Mouse (Mus musculus) spleen, adult 2 months (tissue): ENCODE measurements around the gene Hand2. TPM values are rescaled to one million over a fixed set of nuclear protein-coding genes. Genes with fewer than 3 reads are reported as not detected.

Source experiments
- DNase-seq, 2 experiments: peaks; one replicate each; pipeline versions ENCODE4 v3.0.0 to v3.0.0-alpha.2; 2012 to 2021; ENCODE audit warnings: low spot score in 2 of 2, low read depth in 1 of 2
- H3K27ac ChIP-seq: fragments of 200-500 bp; 2 replicates; pipeline ENCODE4 v1.5.1; 2012; ENCODE audit warnings: low read length, inconsistent platforms; ENCODE audit not compliant: insufficient read depth
- H3K27me3 ChIP-seq: fragments of 200-500 bp; 2 replicates; pipeline ENCODE4 v1.6.1; 2012; ENCODE audit warnings: mild to moderate bottlenecking, moderate library complexity, low read length, inconsistent platforms; ENCODE audit not compliant: control insufficient read depth, insufficient read depth
- H3K36me3 ChIP-seq: fragments of 200-500 bp; 2 replicates; pipeline ENCODE4 v1.6.1; 2012; ENCODE audit warnings: mild to moderate bottlenecking, low read length, inconsistent platforms; ENCODE audit not compliant: control insufficient read depth, insufficient read depth
- H3K4me1 ChIP-seq: fragments of 200-500 bp; 2 replicates; pipeline ENCODE4 v1.6.1; 2011; ENCODE audit warnings: inconsistent platforms; ENCODE audit not compliant: control insufficient read depth, insufficient read depth, insufficient read length
- H3K4me3 ChIP-seq: fragments of 200-500 bp; 2 replicates; pipeline ENCODE4 v1.5.1; 2011; ENCODE audit warnings: mild to moderate bottlenecking, inconsistent platforms; ENCODE audit not compliant: insufficient read depth, insufficient read length; ENCODE audit errors: extremely low read depth
- CTCF ChIP-seq: fragments of 200-500 bp; IDR thresholded peaks from 2 replicates; pipeline ENCODE4 v1.5.1; 2011; ENCODE audit warnings: mild to moderate bottlenecking, inconsistent platforms; ENCODE audit not compliant: insufficient read depth, insufficient read length, insufficient replicate concordance; ENCODE audit errors: extremely low read depth
- POLR2A ChIP-seq: fragments of 200-500 bp; IDR thresholded peaks from 2 replicates; pipeline ENCODE4 v1.6.1; 2011; ENCODE audit warnings: low read depth, low read length, inconsistent platforms
- WGBS: fragments of 180-500 bp; shearing (Covaris S2); methylation state at CpG from one replicate; pipeline ENCODE4 v1.1.7; 2018; 5-methylcytosine and 5-hydroxymethylcytosine counted together
- polyA plus RNA-seq: library from polyadenylated mRNA; depleted of rRNA; stranded (reverse); fragments of >200 nt; gene quantifications from 2 replicates; pipeline ENCODE4 v1.2.3, GENCODE M21; 2012; rRNA removed

Hand2 gene
- polyA plus RNA-seq, 1 experiment: 0.79 TPM

DNA sequence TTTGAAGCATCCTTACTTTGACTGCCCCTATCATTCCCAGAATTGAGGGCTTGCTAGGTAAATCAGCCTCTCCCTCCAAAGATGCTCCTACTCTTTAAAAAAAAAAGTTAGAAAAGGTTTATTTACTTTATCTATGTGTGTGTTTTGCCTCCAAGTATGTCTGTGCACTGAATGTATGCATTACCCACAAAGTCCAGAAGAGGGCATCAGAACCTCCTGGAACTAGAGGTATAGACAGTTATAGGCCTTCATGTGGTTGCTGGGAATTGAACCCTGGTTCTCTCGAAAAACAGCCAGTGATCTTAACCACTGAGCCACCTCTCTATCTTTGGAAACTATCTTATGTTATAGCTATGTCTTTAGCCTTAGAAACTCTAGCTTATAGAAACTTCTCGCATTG, 53.3 kb downstream of the Hand2 start:
- Histone ChIP-seq H3K27me3 (no peaks in the 10 kb centered on the region), H3K27ac (no peak overlapping the region), H3K4me3 (no peak overlapping the region), H3K4me1 (no peaks in the 10 kb centered on the region), H3K36me3 (no peaks in the 10 kb centered on the region)
- DNase-seq: no peak
- TF ChIP-seq CTCF (no peak), POLR2A (no peak)
- 89% methylated on average over 2 of the region's 2 CpGs for WGBS

Other genes starting within 250 kb of the Hand2 start
- 0.14 and 0.16 TPM in 2 replicates for gene Scrg1, start 134.9 kb downstream of the Hand2 start, polyA plus RNA-seq
- gene Sap30, start 166.9 kb downstream of the Hand2 start, polyA plus RNA-seq: 7.0 and 15.4 TPM in 2 replicates
- 14.5 and 14.8 TPM in 2 replicates for gene Hmgb2, start 190.9 kb downstream of the Hand2 start, polyA plus RNA-seq